Mouse (Mus musculus): Measurements from ENCODE around the gene Plekha5.

DNA sequence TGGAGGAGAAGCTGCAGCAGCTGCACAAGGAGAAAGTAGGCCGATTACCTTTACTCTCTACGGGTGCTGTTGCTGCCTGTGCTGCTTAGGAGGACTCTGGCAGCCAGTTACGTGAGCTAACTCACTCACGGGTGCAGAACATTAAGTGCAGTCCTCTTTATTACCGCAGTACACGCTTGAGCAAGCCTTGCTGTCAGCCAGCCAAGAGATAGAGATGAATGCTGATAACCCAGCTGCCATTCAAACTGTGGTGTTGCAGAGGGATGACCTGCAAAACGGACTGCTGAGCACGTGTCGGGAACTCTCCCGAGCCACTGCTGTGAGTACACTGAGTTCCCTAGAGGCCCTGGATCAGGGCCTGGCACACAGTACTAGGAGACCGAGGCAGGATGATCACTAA lies 146.3 kb downstream of the Plekha5 start:
- TF ChIP-seq CTCF (IDR thresholded peaks at IDR 0.05; ENCODE audit: low read depth, low read length) (no peak), GATA1 (IDR thresholded peaks at IDR 0.05; ENCODE audit: borderline replicate concordance, low read length) (no peak), POLR2AphosphoS5 (IDR thresholded peaks at IDR 0.05; ENCODE audit: insufficient replicate concordance, low read depth, low read length) (no peak), TAL1 (conservative IDR thresholded peaks at IDR 0.05; ENCODE audit: low read depth, low read length) (no peak), GATA2 (IDR thresholded peaks at IDR 0.05; ENCODE audit: borderline replicate concordance, low read depth, low read length) (no peak)

Data from G1E (cell line).